ENCODE assay signal across 8 mouse cellular contexts in the genomic region with DNA sequence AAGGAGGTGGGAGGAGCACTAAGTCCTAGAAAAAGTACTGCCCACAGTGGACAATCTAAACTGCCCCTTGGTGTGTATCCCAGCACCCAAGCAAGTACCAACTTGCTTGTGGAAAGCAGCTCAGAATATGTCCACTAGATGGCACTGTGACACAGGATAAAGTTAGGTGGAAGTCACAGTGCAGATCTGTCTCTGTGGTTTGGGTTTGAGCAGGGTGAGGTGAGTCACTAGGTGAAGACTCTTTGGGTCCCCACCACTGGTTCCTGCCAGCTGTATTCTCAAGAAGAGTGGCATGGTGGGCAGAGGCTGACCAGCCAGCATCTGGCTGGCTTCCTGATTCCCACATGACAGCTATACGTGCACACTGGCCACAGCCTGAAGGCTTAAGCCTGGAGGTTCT. TPM values are rescaled to one million over a fixed set of nuclear protein-coding genes. Genes with fewer than 3 reads are reported as not detected.
DNase-seq lines count a peak whose midpoint lies in the region; ATAC-seq and TF ChIP-seq lines count a peak whose summit lies in the region.

No protein-coding gene starts in this region.

- H3K9ac ChIP-seq in hindbrain, embryonic 14.5 days: no peak overlapping the region

- POLR2A ChIA-PET in Patski (lab: Charles Lee): interaction anchor here (0.6 to 3.4 kb wide), 7 partner anchors 13 to 91 kb away, joined by 3 to 13 read pairs (median 3); partner anchors contain the start of genes Gatad2a, Ndufa13 and Yjefn3

- WGBS in hindbrain, embryonic 14.5 days: 68% methylated on average over 1 of the region's 1 CpGs

- ATAC-seq in Patski: peak; percentile 70
- ATAC-seq in hindbrain, embryonic 14.5 days (ENCODE audit: low FRiP score): peak; percentile 61

- no peaks in the 10 kb centered on the region for H3K27me3 ChIP-seq in Patski
- H3K27me3 ChIP-seq in hindbrain, embryonic 14.5 days (ENCODE audit: control insufficient read depth, insufficient read depth, low read length): no peaks in the 10 kb centered on the region

- H3K4me3 ChIP-seq in hindbrain, embryonic 14.5 days (replicated peaks; ENCODE audit: low read length): no peak overlapping the region

- no peak overlapping the region for H3K4me2 ChIP-seq in hindbrain, embryonic 14.5 days (replicated peaks)

- peaks cover 13% of the 10 kb centered on the region for H3K36me3 ChIP-seq in hindbrain, embryonic 14.5 days (replicated peaks; ENCODE audit: control insufficient read depth, insufficient read depth)

- H3K27ac ChIP-seq in hindbrain, embryonic 14.5 days: no peak overlapping the region

- in situ Hi-C loops in Patski (cut with MboI; ENCODE audit: low pct_unique_long_range_greater_than_20kb): loop anchor here (25.0 kb wide), 1 partner anchor 243 kb away; the partner anchor contains the start of gene Tmem161a

- peak; percentile 77 for DNase-seq in Patski (ENCODE audit: low read depth, low spot score)
- DNase-seq in cerebellum, adult 9-11 months: peak; percentile 78
- peak; percentile 44 to 77 for DNase-seq in frontal cortex, postnatal 25 days (ENCODE audit: low spot score in 2 of 2)
- DNase-seq in hindbrain, embryonic 14.5 days (ENCODE audit: low spot score): peak; percentile 93
- DNase-seq in layer of hippocampus, postnatal 14 days (ENCODE audit: low spot score in 2 of 2): peak; percentile 71 to 87
- peak; percentile 89 for DNase-seq in lung, postnatal 14 days
- DNase-seq in retina, adult 2 months (ENCODE audit: low read depth, low spot score): peak; percentile 78
- DNase-seq in thymus, postnatal 25 days: peak; percentile 82

- H3K4me1 ChIP-seq in hindbrain, embryonic 14.5 days (replicated peaks; ENCODE audit: control insufficient read depth, insufficient read depth, low read length): peaks cover 13% of the 10 kb centered on the region; the same call in 1 of the 2 replicates

- no peak for TF ChIP-seq CTCF in Patski (IDR thresholded peaks at IDR 0.05)

- CTCF ChIA-PET in Patski (lab: Charles Lee): interaction anchor here (0.8 to 9.3 kb wide), 19 partner anchors 9 to 133 kb away, joined by 3 to 88 read pairs (median 4); no protein-coding TSS in a partner anchor

- no peaks in the 10 kb centered on the region for H3K9me3 ChIP-seq in hindbrain, embryonic 14.5 days (ENCODE audit: control insufficient read depth, low read length)

RNA-seq across cellular contexts. Expression of gene Yjefn3, which starts 16.5 kb away (rescaled TPM):
- 5.3 TPM for polyA plus RNA-seq in Patski (2021)
- polyA plus RNA-seq in hindbrain, embryonic 14.5 days (2014; fragmentation: Nextera tagmentation; extraction: Ambion mirVana): 11.0 and 12.3 TPM in 2 replicates
- total RNA-seq in layer of hippocampus, postnatal 14 days (2021): 10 to 100 TPM; 19.8 to 24.6 TPM

RNA-seq across cellular contexts. Expression of gene Ndufa13, which starts 16.7 kb away (rescaled TPM):
- 199 TPM for polyA plus RNA-seq in Patski (2021)
- polyA plus RNA-seq in hindbrain, embryonic 14.5 days (2014; fragmentation: Nextera tagmentation; extraction: Ambion mirVana): 201 and 213 TPM in 2 replicates
- 100 to 1,000 TPM; 152 to 159 TPM for total RNA-seq in layer of hippocampus, postnatal 14 days (2021)

RNA-seq across cellular contexts. Expression of gene Tssk6, which starts 17.0 kb away (rescaled TPM):
- polyA plus RNA-seq in Patski (2021): 3.7 TPM
- 4.6 and 4.7 TPM in 2 replicates for polyA plus RNA-seq in hindbrain, embryonic 14.5 days (2014; fragmentation: Nextera tagmentation; extraction: Ambion mirVana)
- total RNA-seq in layer of hippocampus, postnatal 14 days (2021): under 1 TPM; 0.25 to 0.48 TPM

RNA-seq across cellular contexts. Expression of gene Cilp2, which starts 31.5 kb away (rescaled TPM):
- 0.03 TPM for polyA plus RNA-seq in Patski (2021)
- 4.1 and 4.2 TPM in 2 replicates for polyA plus RNA-seq in hindbrain, embryonic 14.5 days (2014; fragmentation: Nextera tagmentation; extraction: Ambion mirVana)
- 1 to 10 TPM; 1.6 to 2.4 TPM for total RNA-seq in layer of hippocampus, postnatal 14 days (2021)
